Mouse (Mus musculus) CD8-positive naive resting alpha-beta T cell, adult 57 days (primary cell): ENCODE results near the gene Olfr435. TPM values are rescaled to one million over a fixed set of nuclear protein-coding genes. Genes with fewer than 3 reads are reported as not detected.

ENCODE experiments used
- total RNA-seq: library from RNA; stranded (reverse); gene quantifications from one replicate; pipeline ENCODE4 v1.2.4, GENCODE M21; 2023

Olfr435 gene
- total RNA-seq = not detected

DNA sequence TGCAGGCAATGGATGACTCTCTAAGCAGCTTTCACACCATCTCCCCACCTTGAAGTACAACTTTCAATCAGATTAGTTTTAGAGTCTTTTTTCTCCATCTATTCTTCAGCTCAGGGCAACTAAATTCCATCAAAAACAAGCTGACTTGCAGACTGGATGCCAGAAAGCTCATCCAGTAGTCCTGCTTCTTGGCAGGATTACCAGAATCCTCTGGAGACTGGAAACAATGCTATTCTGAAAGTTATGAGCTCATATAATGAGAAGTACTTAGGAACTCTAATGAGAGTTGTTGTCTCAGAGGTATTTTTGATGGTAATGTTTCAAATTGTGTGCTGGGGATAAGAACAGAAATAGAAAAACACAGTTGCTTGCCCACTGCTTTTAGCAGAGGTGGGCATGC lies at the start of gene Olfr435:
Olfr435 (plus strand) TSS at position 366 of the 400 bp plus-strand sequence.

DNA sequence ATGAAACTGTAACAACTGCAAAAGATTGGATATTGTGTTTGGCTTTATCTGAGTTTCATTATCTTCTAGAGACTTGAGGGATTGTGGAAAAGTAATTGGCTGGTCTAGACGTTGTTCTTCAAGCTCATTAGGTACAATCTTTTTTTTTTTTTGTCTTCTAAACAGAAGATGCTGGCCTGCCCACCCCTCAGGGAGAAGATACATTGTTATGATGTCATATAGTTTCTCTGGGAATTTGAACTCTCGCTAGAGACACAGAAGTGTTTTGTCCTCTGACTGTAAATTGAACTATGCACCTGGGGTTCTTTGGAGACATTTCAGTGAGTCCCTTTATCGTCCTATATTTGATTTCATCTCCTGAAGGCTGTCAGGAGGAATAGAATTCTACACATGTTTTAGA lies 34.0 kb upstream of the Olfr435 start, which contains the start of gene Olfr437:
Olfr437 (plus strand) TSS at position 301 of the 400 bp plus-strand sequence.

DNA sequence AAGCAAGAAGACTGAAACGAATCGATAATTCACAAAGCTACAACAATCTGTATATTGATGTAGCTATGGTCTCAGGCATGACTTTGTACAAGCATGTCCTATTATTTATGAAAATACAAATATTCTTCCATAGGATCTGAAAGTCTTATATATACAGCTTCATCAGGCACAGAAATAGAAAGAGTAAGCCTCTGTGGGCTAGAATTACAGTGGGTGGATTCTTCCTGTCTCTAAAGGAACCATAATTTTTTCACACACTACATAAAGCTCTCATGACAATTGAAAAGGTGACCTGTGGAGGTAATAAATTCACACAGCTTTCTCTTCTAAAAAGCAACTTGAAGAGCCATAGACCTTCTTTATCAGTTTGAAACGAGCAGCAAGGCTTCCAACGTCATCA lies 25.1 kb upstream of the Olfr435 start, which contains the start of gene Olfr13:
Olfr13 (plus strand) TSS at position 301 of the 400 bp plus-strand sequence.

DNA sequence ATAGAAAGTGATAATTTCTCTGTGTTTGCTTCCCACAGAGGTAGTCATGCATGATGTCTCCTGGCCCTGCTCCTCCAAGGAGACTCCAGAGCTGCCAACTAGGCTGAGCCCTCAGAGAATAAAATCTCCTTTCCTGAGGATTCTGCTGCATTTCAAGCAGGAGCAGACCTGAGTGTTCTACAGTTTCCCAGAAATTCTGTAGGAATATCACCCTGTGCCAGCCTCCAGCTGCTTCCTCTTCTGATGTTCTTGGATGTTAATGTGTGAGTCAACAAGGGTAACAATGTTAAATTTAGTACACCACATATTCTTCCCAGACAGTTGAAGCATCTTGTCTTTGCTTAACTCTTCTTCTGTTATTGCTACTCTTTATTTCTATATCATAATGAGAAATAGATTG lies 15.9 kb downstream of the Olfr435 start, which contains the start of gene Olfr434:
Olfr434 (plus strand) TSS at position 149 of the 400 bp plus-strand sequence.

DNA sequence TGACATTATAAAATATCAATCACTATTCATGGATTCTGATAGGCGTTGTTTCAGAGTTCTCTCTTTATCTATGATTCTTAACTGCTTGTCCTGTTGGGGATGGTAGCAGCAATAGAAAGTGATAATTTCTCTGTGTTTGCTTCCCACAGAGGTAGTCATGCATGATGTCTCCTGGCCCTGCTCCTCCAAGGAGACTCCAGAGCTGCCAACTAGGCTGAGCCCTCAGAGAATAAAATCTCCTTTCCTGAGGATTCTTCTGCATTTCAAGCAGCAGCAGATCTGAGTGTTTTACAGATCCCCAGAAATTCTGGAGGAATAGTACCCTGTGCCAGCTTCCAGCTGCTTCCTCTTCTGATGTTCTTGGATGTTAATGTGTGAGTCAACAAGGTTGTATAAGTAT lies 34.3 kb downstream of the Olfr435 start, which contains the start of gene Olfr47:
Olfr47 (plus strand) TSS at position 275 of the 400 bp plus-strand sequence.

Other genes with a start within 250 kb of the Olfr435 start
- not detected for gene Olfr444, start 248.1 kb upstream of the Olfr435 start, total RNA-seq
- gene Olfr441, start 90.8 kb upstream of the Olfr435 start, total RNA-seq = not detected
- gene Olfr237-ps1, start 50.6 kb upstream of the Olfr435 start, total RNA-seq = not detected
- not detected for gene Olfr437, start 33.9 kb upstream of the Olfr435 start, total RNA-seq
- not detected for gene Olfr13, start 25.0 kb upstream of the Olfr435 start, total RNA-seq
- gene Olfr434, start 15.9 kb downstream of the Olfr435 start, total RNA-seq = not detected
- gene Olfr47, start 34.4 kb downstream of the Olfr435 start, total RNA-seq = not detected
- gene Arhgef5, start 68.4 kb downstream of the Olfr435 start, total RNA-seq = 2.5 TPM
- not detected for gene Nobox, start 112.4 kb downstream of the Olfr435 start, total RNA-seq